Mouse (Mus musculus) B cell, adult 2 months (primary cell): Measurements from ENCODE around the gene Tacc2.
A peak's percentile ranks its signal among the peaks of the same experiment; 100 is the strongest.

Experiments used
- DNase-seq, 2 experiments: peaks; one replicate each; pipeline ENCODE4 v3.0.0; 2022

The Tacc2 gene

GRCm38 (mm10) chr7:130692943-130693799, 115.9 kb downstream of the Tacc2 start:
- DNase-seq = no peak

- no peak for DNase-seq
These were observed 116.6 kb downstream of the Tacc2 start for GRCm38 (mm10) chr7:130693800-130694193.

- peak; percentile 14 to 16 for DNase-seq
These were observed 118.6 kb downstream of the Tacc2 start for GRCm38 (mm10) chr7:130695669-130696338.

GRCm38 (mm10) chr7:130696347-130697234, 119.4 kb downstream of the Tacc2 start:
- DNase-seq = no peak

GRCm38 (mm10) chr7:130698480-130698879, 121.2 kb downstream of the Tacc2 start:
- no peak for DNase-seq

GRCm38 (mm10) chr7:130701336-130701735, 124.1 kb downstream of the Tacc2 start:
- no peak for DNase-seq

- DNase-seq = no peak
These were observed 128.0 kb downstream of the Tacc2 start for GRCm38 (mm10) chr7:130705230-130705629.

GRCm38 (mm10) chr7:130708940-130709339, 131.7 kb downstream of the Tacc2 start:
- no peak for DNase-seq

GRCm38 (mm10) chr7:130709372-130710274, 132.4 kb downstream of the Tacc2 start:
- DNase-seq = no peak

- no peak for DNase-seq
These were observed 134.6 kb downstream of the Tacc2 start for GRCm38 (mm10) chr7:130711851-130712250.

- DNase-seq = no peak
These were observed 136.1 kb downstream of the Tacc2 start for GRCm38 (mm10) chr7:130713319-130713718.

GRCm38 (mm10) chr7:130715467-130715866, 138.2 kb downstream of the Tacc2 start:
- no peak for DNase-seq

- no peak for DNase-seq
These were observed 139.1 kb downstream of the Tacc2 start for GRCm38 (mm10) chr7:130716341-130716740.

GRCm38 (mm10) chr7:130716989-130717388, 139.8 kb downstream of the Tacc2 start:
- no peak for DNase-seq

- DNase-seq = no peak
These were observed 142.8 kb downstream of the Tacc2 start for GRCm38 (mm10) chr7:130719931-130720598.

GRCm38 (mm10) chr7:130720646-130721335, 143.6 kb downstream of the Tacc2 start:
- no peak for DNase-seq

- DNase-seq = no peak
These were observed 148.9 kb downstream of the Tacc2 start for GRCm38 (mm10) chr7:130726185-130726584.

GRCm38 (mm10) chr7:130726724-130727422, 149.6 kb downstream of the Tacc2 start:
- DNase-seq = no peak

- no peak for DNase-seq
These were observed 150.3 kb downstream of the Tacc2 start for GRCm38 (mm10) chr7:130727560-130727959.

GRCm38 (mm10) chr7:130731792-130732191, 154.6 kb downstream of the Tacc2 start:
- no peak for DNase-seq
